Mouse (Mus musculus) intestine, embryonic 15.5 days (tissue): ENCODE results near the gene Olfr484. TPM values are rescaled to one million over a fixed set of nuclear protein-coding genes. Genes with fewer than 3 reads are reported as not detected.
"Not testable (repeated sequence)": the region's sequence is repeated elsewhere in the genome, so short reads cannot be mapped to it uniquely, and the experiment has no call there.

Experiments used
- ATAC-seq: fragments of 200-750 bp; cut with Nextera tagmentation; 2 replicates; pipeline ENCODE4 v1.8.0; 2017; ENCODE audit warnings: moderate TSS enrichment, moderate library complexity
- H3K27ac ChIP-seq: fragments of 300-500 bp; sonication (generic); 2 replicates; pipeline ENCODE4 v1.5.1; 2015; ENCODE audit warnings: mild to moderate bottlenecking, inconsistent platforms
- H3K27me3 ChIP-seq: fragments of 300-500 bp; sonication (generic); replicated peaks from 2 replicates; pipeline ENCODE4 v1.6.1; 2015; ENCODE audit warnings: inconsistent platforms
- H3K36me3 ChIP-seq: fragments of 300-500 bp; sonication (generic); 2 replicates; pipeline ENCODE4 v1.6.1; 2015; ENCODE audit warnings: inconsistent platforms
- H3K4me1 ChIP-seq: fragments of 300-500 bp; sonication (generic); replicated peaks from 2 replicates; pipeline ENCODE4 v1.6.1; 2015; ENCODE audit warnings: inconsistent platforms
- H3K4me2 ChIP-seq: fragments of 300-500 bp; sonication (generic); replicated peaks from 2 replicates; pipeline ENCODE4 v1.6.1; 2015; ENCODE audit warnings: mild to moderate bottlenecking, inconsistent platforms
- H3K4me3 ChIP-seq: fragments of 300-500 bp; sonication (generic); replicated peaks from 2 replicates; pipeline ENCODE4 v1.5.1; 2015; ENCODE audit warnings: inconsistent platforms
- H3K9ac ChIP-seq: fragments of 300-500 bp; sonication (generic); 2 replicates; pipeline ENCODE4 v1.6.1; 2015; ENCODE audit warnings: inconsistent platforms
- H3K9me3 ChIP-seq: fragments of 300-500 bp; sonication (generic); 2 replicates; pipeline ENCODE4 v1.6.1; 2016; ENCODE audit warnings: inconsistent platforms
- WGBS: fragments of 180-500 bp; shearing (Covaris S2); methylation state at CpG from one replicate; pipeline ENCODE4 v1.1.7; 2015; 5-methylcytosine and 5-hydroxymethylcytosine counted together
- polyA plus RNA-seq: library from polyadenylated mRNA; unstranded; fragments of >200 nt; fragmentation: Nextera tagmentation; extraction: Ambion mirVana; gene quantifications from 2 replicates; pipeline ENCODE4 v1.2.1, GENCODE M21; 2015

The Olfr484 gene
- polyA plus RNA-seq = not detected in 2 replicates

DNA sequence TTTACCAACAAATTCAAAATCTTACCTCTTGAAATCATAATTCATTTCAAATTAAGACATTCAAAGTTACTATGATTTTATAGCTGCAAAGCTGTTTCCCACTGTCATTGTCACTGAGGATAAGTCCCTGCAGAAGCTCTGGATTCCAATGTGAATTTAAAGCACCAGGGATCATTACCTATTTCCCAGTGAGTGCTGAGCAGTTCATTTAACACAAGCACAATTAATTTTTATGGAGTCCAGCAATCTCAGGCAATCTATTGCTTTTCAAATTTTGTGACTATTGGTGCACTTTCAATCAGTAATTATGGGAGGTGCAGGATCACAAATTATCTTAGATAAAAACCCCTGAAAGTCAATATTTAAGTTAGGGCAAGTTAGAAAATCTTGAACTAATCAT is at the start of gene Olfr484:
Gene Olfr484, minus strand, starts transcription at position 101 of the 400 bp plus-strand sequence.
- Histone ChIP-seq H3K27me3 (no peaks in the 10 kb centered on the region), H3K9me3 (no peaks in the 10 kb centered on the region), H3K9ac (no peak within 1 kb of the TSS), H3K4me3 (no peak within 1 kb of the TSS), H3K4me2 (no peak within 1 kb of the TSS), H3K27ac (no peak within 1 kb of the TSS), H3K36me3 (no peaks in the 10 kb centered on the region), H3K4me1 (no peaks in the 10 kb centered on the region)
- ATAC-seq = no peak

GRCm38 (mm10) chr7:108172642-108173041 is 45.4 kb upstream of the Olfr484 start, which contains the start of gene Olfr486:
TSS of gene Olfr486 (minus strand) at chr7:108172742.
- H3K4me2 ChIP-seq, H3K4me3 ChIP-seq, H3K27ac ChIP-seq, H3K27me3 ChIP-seq, H3K9ac ChIP-seq, H3K9me3 ChIP-seq, H3K36me3 ChIP-seq, ATAC-seq, H3K4me1 ChIP-seq: not testable (repeated sequence)
- 93% methylated on average over 1 of the region's 1 CpGs for WGBS

- no peak for ATAC-seq
- no peak within 1 kb of the TSS for H3K4me2 ChIP-seq
- H3K27ac ChIP-seq = no peak within 1 kb of the TSS
- H3K27me3 ChIP-seq = no peaks in the 10 kb centered on the region
- no peaks in the 10 kb centered on the region for H3K4me1 ChIP-seq
- H3K9me3 ChIP-seq = no peaks in the 10 kb centered on the region
- no peak within 1 kb of the TSS for H3K9ac ChIP-seq
- H3K4me3 ChIP-seq = no peak within 1 kb of the TSS
- H3K36me3 ChIP-seq = no peaks in the 10 kb centered on the region
These were observed 32.5 kb upstream of the Olfr484 start, which contains the start of gene Olfr485 for GRCm38 (mm10) chr7:108159771-108160170. TSS of gene Olfr485 (minus strand) at chr7:108159871.

GRCm38 (mm10) chr7:108121416-108121815 is 5.8 kb downstream of the Olfr484 start:
- no peaks in the 10 kb centered on the region for H3K27me3 ChIP-seq
- H3K4me2 ChIP-seq = no peak overlapping the region
- no peak for ATAC-seq
- H3K27ac ChIP-seq = no peak overlapping the region
- H3K9me3 ChIP-seq = no peaks in the 10 kb centered on the region
- no peak overlapping the region for H3K4me3 ChIP-seq
- H3K9ac ChIP-seq = no peak overlapping the region
- WGBS = 72% methylated on average over 1 of the region's 1 CpGs
- H3K36me3 ChIP-seq = no peaks in the 10 kb centered on the region
- no peaks in the 10 kb centered on the region for H3K4me1 ChIP-seq

DNA sequence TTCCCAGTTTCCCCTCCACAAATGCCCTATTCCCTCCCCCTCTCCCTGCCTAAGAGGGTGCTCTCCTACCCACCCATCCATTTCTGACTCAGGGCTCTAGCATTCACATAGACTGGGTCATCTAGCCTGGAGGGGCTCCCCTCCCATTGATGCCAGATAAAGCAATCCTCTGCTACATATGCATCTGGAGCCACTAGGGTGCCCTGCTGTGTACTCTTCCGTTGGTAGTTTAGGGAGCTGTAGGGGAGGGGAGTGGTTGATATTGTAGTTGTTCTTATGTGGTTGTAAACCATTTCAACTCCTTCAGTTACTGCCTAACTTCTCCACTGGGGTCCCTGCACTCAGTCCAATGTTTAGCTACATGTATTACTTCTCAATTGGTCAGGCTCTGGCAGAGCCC is 6.6 kb downstream of the Olfr484 start:
- Histone ChIP-seq H3K9me3 (no peaks in the 10 kb centered on the region), H3K27me3 (no peaks in the 10 kb centered on the region), H3K4me2 (no peak overlapping the region), H3K36me3 (no peaks in the 10 kb centered on the region), H3K27ac (no peak overlapping the region), H3K4me1 (no peaks in the 10 kb centered on the region), H3K9ac (no peak overlapping the region), H3K4me3 (no peak overlapping the region)
- ATAC-seq = no peak
- WGBS = 19% methylated on average over 1 of the region's 1 CpGs

- no peak within 1 kb of the TSS for H3K4me3 ChIP-seq
- H3K9ac ChIP-seq = no peak within 1 kb of the TSS
- H3K27me3 ChIP-seq = no peaks in the 10 kb centered on the region
- no peak for ATAC-seq
- no peaks in the 10 kb centered on the region for H3K9me3 ChIP-seq
- H3K27ac ChIP-seq = no peak within 1 kb of the TSS
- H3K4me2 ChIP-seq = no peak within 1 kb of the TSS
- 92% methylated on average over 1 of the region's 1 CpGs for WGBS
- H3K36me3 ChIP-seq = no peaks in the 10 kb centered on the region
- H3K4me1 ChIP-seq = no peaks in the 10 kb centered on the region
These were observed 26.7 kb downstream of the Olfr484 start, which contains the start of gene Olfr483 for GRCm38 (mm10) chr7:108100549-108100948. TSS of gene Olfr483 (plus strand) at chr7:108100849.

- Histone ChIP-seq H3K27ac (no peak within 1 kb of the TSS), H3K4me3 (no peak within 1 kb of the TSS), H3K9me3 (no peaks in the 10 kb centered on the region), H3K9ac (no peak within 1 kb of the TSS), H3K36me3 (no peaks in the 10 kb centered on the region), H3K4me1 (no peaks in the 10 kb centered on the region), H3K27me3 (no peaks in the 10 kb centered on the region), H3K4me2 (no peak within 1 kb of the TSS)
- 53% methylated on average over 1 of the region's 1 CpGs for WGBS
- ATAC-seq = no peak
These were observed 29.8 kb downstream of the Olfr484 start, which contains the start of gene Olfr482 for GRCm38 (mm10) chr7:108097486-108097885. TSS of gene Olfr482 (minus strand) at chr7:108097586.

GRCm38 (mm10) chr7:108079555-108079954 is 47.7 kb downstream of the Olfr484 start, which contains the start of gene Olfr481:
TSS of gene Olfr481 (plus strand) at chr7:108079855.
- Histone ChIP-seq H3K36me3 (no peaks in the 10 kb centered on the region), H3K9ac (no peak within 1 kb of the TSS), H3K4me2 (no peak within 1 kb of the TSS), H3K4me1 (no peaks in the 10 kb centered on the region), H3K27me3 (no peaks in the 10 kb centered on the region), H3K9me3 (no peaks in the 10 kb centered on the region), H3K27ac (no peak within 1 kb of the TSS), H3K4me3 (no peak within 1 kb of the TSS)
- no peak for ATAC-seq

Other genes with a start within 250 kb of the Olfr484 start
- gene Olfr472, start 229.5 kb downstream of the Olfr484 start, polyA plus RNA-seq = not detected in 2 replicates
- gene Olfr473, start 197.0 kb downstream of the Olfr484 start, polyA plus RNA-seq = not detected in 2 replicates
- not detected in 2 replicates for gene Olfr474, start 172.8 kb downstream of the Olfr484 start, polyA plus RNA-seq
- gene Olfr476, start 162.6 kb downstream of the Olfr484 start, polyA plus RNA-seq = not detected in 2 replicates
- gene Olfr477, start 140.8 kb downstream of the Olfr484 start, polyA plus RNA-seq = not detected in 2 replicates
- gene Olfr478, start 93.5 kb downstream of the Olfr484 start, polyA plus RNA-seq = not detected in 2 replicates
- gene Olfr479, start 76.8 kb downstream of the Olfr484 start, polyA plus RNA-seq = not detected in 2 replicates
- not detected in 2 replicates for gene Olfr480, start 60.1 kb downstream of the Olfr484 start, polyA plus RNA-seq
- not detected in 2 replicates for gene Olfr481, start 47.6 kb downstream of the Olfr484 start, polyA plus RNA-seq
- 0.09 TPM in 1 of 2 replicates, not detected in the other for gene Olfr482, start 29.9 kb downstream of the Olfr484 start, polyA plus RNA-seq
- gene Olfr483, start 26.6 kb downstream of the Olfr484 start, polyA plus RNA-seq = not detected in 2 replicates
- not detected in 2 replicates for gene Olfr485, start 32.4 kb upstream of the Olfr484 start, polyA plus RNA-seq
- gene Olfr486, start 45.3 kb upstream of the Olfr484 start, polyA plus RNA-seq = not detected in 2 replicates
- not detected in 2 replicates for gene Olfr487, start 87.2 kb upstream of the Olfr484 start, polyA plus RNA-seq
- gene Olfr488, start 130.9 kb upstream of the Olfr484 start, polyA plus RNA-seq = not detected in 2 replicates
- gene Olfr490, start 161.5 kb upstream of the Olfr484 start, polyA plus RNA-seq = not detected in 2 replicates
- gene Olfr491, start 186.0 kb upstream of the Olfr484 start, polyA plus RNA-seq = not detected in 2 replicates
- not detected in 2 replicates for gene Olfr492, start 196.2 kb upstream of the Olfr484 start, polyA plus RNA-seq
- gene Olfr493, start 219.5 kb upstream of the Olfr484 start, polyA plus RNA-seq = not detected in 2 replicates
- gene Olfr494, start 237.9 kb upstream of the Olfr484 start, polyA plus RNA-seq = not detected in 2 replicates